Mouse (Mus musculus) forebrain, embryonic 16.5 days (tissue): ENCODE measurements at regions not wholly inside any gene's neighbourhood (a gene's known extent, or its start where the extent isn't known, plus 50 kb on each side); places are given as distances from the start of the nearest gene placed in this dataset.

Source experiments
- ATAC-seq: fragments of 200-750 bp; cut with Nextera tagmentation; 2 replicates; pipeline ENCODE4 v1.8.0; 2017; ENCODE audit warnings: mild to moderate bottlenecking, moderate library complexity
- H3K27ac ChIP-seq: fragments of 300-500 bp; sonication (generic); 2 replicates; pipeline ENCODE4 v1.5.1; 2014; ENCODE audit warnings: low read length, control low read depth
- H3K27me3 ChIP-seq: fragments of 300-500 bp; sonication (generic); replicated peaks from 2 replicates; pipeline ENCODE4 v1.6.1; 2014; ENCODE audit warnings: low read length; ENCODE audit not compliant: control insufficient read depth, insufficient read depth
- H3K36me3 ChIP-seq: fragments of 300-500 bp; sonication (generic); 2 replicates; pipeline ENCODE4 v1.6.1; 2014; ENCODE audit not compliant: control insufficient read depth, insufficient read depth
- H3K4me1 ChIP-seq: fragments of 300-500 bp; sonication (generic); replicated peaks from 2 replicates; pipeline ENCODE4 v1.6.1; 2014; ENCODE audit warnings: low read length; ENCODE audit not compliant: control insufficient read depth, insufficient read depth
- H3K4me2 ChIP-seq: fragments of 300-500 bp; sonication (generic); 2 replicates; pipeline ENCODE4 v1.6.1; 2014; ENCODE audit warnings: mild to moderate bottlenecking, low read length, control low read depth
- H3K4me3 ChIP-seq: fragments of 300-500 bp; sonication (generic); replicated peaks from 2 replicates; pipeline ENCODE4 v1.5.1; 2014; ENCODE audit warnings: mild to moderate bottlenecking, low read length, control low read depth
- H3K9ac ChIP-seq: fragments of 300-500 bp; sonication (generic); replicated peaks from 2 replicates; pipeline ENCODE4 v1.6.1; 2014; ENCODE audit warnings: low read depth, low read length, control low read depth
- H3K9me3 ChIP-seq: fragments of 300-500 bp; sonication (generic); 2 replicates; pipeline ENCODE4 v1.6.1; 2016; ENCODE audit warnings: low read length; ENCODE audit not compliant: control insufficient read depth
- WGBS: fragments of 180-500 bp; shearing (Covaris S2); extraction: QIAGEN DNeasy Blood & Tissue Kit; methylation state at CpG from one replicate; pipeline ENCODE4 v1.1.7; 2014; 5-methylcytosine and 5-hydroxymethylcytosine counted together

- Histone ChIP-seq H3K4me2 (no peak overlapping the region), H3K4me1 (no peaks in the 10 kb centered on the region), H3K36me3 (no peaks in the 10 kb centered on the region), H3K9ac (no peak overlapping the region), H3K27ac (no peak overlapping the region), H3K27me3 (no peaks in the 10 kb centered on the region), H3K9me3 (no peaks in the 10 kb centered on the region), H3K4me3 (no peak overlapping the region)
- ATAC-seq = no peak
- WGBS = 94% methylated on average over 2 of the region's 2 CpGs
These were observed 119.1 kb upstream of the Cpm start for GRCm38 (mm10) chr10:117510224-117510486.

DNA sequence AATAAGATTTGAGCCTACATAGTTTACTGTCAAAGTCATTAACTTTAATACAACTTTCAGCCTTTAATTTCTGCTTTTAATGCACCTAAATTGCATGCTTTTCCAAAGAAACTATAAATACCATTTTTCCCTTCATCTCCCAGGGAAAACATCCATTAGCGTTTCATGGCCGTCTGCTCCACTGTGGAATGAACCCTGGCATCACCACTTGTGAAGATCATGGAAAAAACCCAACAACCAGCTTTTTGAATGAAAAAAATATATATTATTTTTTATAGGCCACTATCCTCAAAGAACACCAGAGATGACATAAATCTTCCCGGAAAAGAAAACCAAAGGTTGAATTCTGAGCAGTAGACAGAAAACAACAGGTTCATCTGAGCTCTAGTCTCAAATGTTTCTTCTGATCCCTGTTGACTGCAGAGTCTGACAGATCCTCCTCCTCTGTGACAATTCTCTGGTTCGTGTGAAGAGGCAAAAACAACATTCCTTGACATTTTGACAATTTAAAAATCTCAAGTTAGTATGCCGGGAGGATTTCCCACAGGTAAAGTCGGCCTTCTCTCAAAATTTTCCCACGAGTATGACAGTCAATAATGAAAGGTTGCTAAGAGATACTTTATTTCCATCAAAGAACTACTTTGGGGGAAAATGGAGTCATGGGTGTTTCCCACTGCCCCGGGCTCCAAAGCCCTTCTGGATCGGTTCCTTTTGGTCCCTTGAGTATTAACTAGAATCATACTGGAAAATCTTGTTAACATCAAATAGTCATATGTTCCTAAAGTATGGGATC, 119.7 kb upstream of the Cpm start:
- no peaks in the 10 kb centered on the region for H3K27me3 ChIP-seq
- no peak for ATAC-seq
- 84% methylated on average over 9 of the region's 9 CpGs for WGBS
- no peak overlapping the region for H3K9ac ChIP-seq
- no peak overlapping the region for H3K4me3 ChIP-seq
- no peaks in the 10 kb centered on the region for H3K4me1 ChIP-seq
- H3K27ac ChIP-seq = no peak overlapping the region
- H3K4me2 ChIP-seq = no peak overlapping the region
- no peaks in the 10 kb centered on the region for H3K36me3 ChIP-seq
- H3K9me3 ChIP-seq = no peaks in the 10 kb centered on the region

- H3K4me2 ChIP-seq = no peak overlapping the region
- no peak overlapping the region for H3K9ac ChIP-seq
- H3K9me3 ChIP-seq = no peaks in the 10 kb centered on the region
- ATAC-seq = no peak
- H3K27ac ChIP-seq = no peak overlapping the region
- H3K4me3 ChIP-seq = no peak overlapping the region
- H3K4me1 ChIP-seq = no peaks in the 10 kb centered on the region
- H3K36me3 ChIP-seq = no peaks in the 10 kb centered on the region
- H3K27me3 ChIP-seq = no peaks in the 10 kb centered on the region
- WGBS = 91% methylated on average over 5 of the region's 5 CpGs
These were observed 122.9 kb upstream of the Cpm start for GRCm38 (mm10) chr10:117506252-117506992.

GRCm38 (mm10) chr10:117505529-117505928, 123.8 kb upstream of the Cpm start:
- Histone ChIP-seq H3K4me1 (no peaks in the 10 kb centered on the region), H3K36me3 (no peaks in the 10 kb centered on the region), H3K9me3 (no peaks in the 10 kb centered on the region), H3K27ac (no peak overlapping the region), H3K4me3 (no peak overlapping the region), H3K9ac (no peak overlapping the region), H3K27me3 (no peaks in the 10 kb centered on the region), H3K4me2 (no peak overlapping the region)
- 74% methylated on average over 4 of the region's 4 CpGs for WGBS
- no peak for ATAC-seq

DNA sequence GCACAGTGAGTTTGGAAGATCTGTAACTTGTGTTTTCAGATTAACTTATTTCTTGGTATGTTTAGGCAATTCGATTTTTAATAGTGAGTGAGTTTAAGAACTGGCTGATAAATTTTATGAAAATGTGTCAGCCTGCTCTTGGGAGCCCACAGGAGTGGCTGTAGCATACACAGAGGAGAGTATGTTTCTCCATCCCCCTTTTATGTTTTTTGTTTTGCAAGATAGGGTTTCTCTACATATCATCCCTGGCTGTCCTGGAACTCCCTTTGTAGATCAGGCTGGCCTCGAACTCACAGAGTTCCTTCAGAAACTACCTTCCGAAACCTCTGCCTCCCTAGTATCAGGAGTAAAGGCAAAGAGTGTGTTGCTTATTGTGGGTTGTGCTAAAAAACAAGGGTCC, 124.2 kb upstream of the Cpm start:
- Histone ChIP-seq H3K4me1 (no peaks in the 10 kb centered on the region), H3K9ac (no peak overlapping the region), H3K4me3 (no peak overlapping the region), H3K4me2 (no peak overlapping the region), H3K27me3 (no peaks in the 10 kb centered on the region), H3K36me3 (no peaks in the 10 kb centered on the region), H3K9me3 (no peaks in the 10 kb centered on the region), H3K27ac (no peak overlapping the region)
- no peak for ATAC-seq
- 91% methylated on average over 3 of the region's 3 CpGs for WGBS

GRCm38 (mm10) chr10:117504267-117504902, 124.6 kb upstream of the Cpsf6 start:
- no peaks in the 10 kb centered on the region for H3K9me3 ChIP-seq
- H3K4me3 ChIP-seq = no peak overlapping the region
- H3K4me1 ChIP-seq = no peaks in the 10 kb centered on the region
- H3K27ac ChIP-seq = no peak overlapping the region
- H3K9ac ChIP-seq = no peak overlapping the region
- no peak for ATAC-seq
- H3K27me3 ChIP-seq = no peaks in the 10 kb centered on the region
- 49% methylated on average over 5 of the region's 5 CpGs for WGBS
- no peak overlapping the region for H3K4me2 ChIP-seq
- H3K36me3 ChIP-seq = no peaks in the 10 kb centered on the region

DNA sequence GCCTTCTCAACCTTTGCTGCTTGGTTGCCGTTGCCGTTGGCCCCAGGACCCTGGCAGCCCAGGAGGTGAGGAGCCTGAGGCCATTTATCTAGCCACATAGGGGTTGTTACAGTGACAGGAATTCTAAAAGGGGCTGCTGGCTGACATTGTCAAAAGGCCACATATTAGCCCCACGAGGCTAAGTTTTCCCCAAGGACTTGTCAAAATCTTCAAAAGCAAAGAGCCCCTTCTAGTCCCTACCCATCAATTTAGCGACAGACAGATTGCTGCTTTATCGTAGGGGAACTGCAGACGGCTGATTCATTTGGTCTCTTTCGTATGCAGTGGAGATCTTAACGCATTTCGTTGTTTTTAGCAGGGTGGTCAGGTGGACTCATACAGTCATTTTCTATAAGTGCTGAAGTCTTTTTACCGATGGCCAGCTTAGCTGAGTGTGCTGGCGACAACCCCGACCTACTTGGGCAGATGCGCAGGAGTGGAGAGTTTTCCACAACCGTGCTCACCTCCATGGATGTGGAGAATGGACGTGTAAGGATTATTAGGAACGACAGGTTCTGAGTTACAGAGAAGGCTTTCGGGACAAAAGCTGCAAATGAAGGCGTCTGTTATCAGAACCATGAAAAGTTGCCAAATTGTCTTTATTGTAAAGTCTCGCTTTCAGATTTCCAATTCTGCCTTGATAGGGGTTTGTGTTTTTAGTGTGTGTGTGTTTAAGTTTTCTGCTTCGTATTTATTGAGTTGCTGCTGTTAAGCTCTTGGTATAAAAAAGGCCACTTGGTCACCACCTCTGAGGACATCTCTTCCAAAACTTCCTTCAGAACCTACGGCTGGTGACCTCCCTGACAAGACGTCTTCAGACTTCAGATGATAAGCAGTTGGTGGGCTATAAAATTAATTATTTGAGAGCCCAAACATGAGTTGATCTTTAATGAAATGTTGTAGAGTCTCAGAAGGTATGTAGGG, 123.7 kb upstream of the Cpsf6 start:
- H3K4me1 ChIP-seq = no peaks in the 10 kb centered on the region
- H3K4me2 ChIP-seq = no peak overlapping the region
- no peak overlapping the region for H3K9ac ChIP-seq
- H3K9me3 ChIP-seq = no peaks in the 10 kb centered on the region
- H3K4me3 ChIP-seq = no peak overlapping the region
- ATAC-seq = no peak
- 81% methylated on average over 22 of the region's 22 CpGs for WGBS
- H3K36me3 ChIP-seq = no peaks in the 10 kb centered on the region
- H3K27me3 ChIP-seq = no peaks in the 10 kb centered on the region
- H3K27ac ChIP-seq = no peak overlapping the region

DNA sequence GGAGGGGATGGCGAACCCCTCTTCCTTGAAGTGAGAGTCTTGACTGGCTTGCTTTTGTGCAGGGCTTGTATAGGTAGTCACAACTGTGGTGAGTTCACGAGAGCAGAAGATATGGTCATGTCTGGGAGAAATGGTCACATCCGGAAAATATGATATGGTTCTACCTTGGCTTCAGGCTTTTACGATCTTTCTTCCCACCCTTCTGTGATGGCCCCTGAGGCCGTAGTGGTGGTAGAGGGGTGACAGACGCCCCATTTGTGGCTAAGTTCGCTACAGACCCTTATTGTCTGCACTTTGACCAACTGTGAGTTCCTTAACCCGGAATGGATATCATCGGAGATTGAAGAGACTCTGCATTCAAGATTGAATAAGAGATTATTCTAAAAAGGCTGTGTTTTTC, 122.9 kb upstream of the Cpsf6 start:
- no peak overlapping the region for H3K4me3 ChIP-seq
- H3K9ac ChIP-seq = no peak overlapping the region
- no peak for ATAC-seq
- no peaks in the 10 kb centered on the region for H3K9me3 ChIP-seq
- no peak overlapping the region for H3K27ac ChIP-seq
- 89% methylated on average over 9 of the region's 9 CpGs for WGBS
- H3K27me3 ChIP-seq = no peaks in the 10 kb centered on the region
- no peaks in the 10 kb centered on the region for H3K36me3 ChIP-seq
- H3K4me2 ChIP-seq = no peak overlapping the region
- H3K4me1 ChIP-seq = no peaks in the 10 kb centered on the region

DNA sequence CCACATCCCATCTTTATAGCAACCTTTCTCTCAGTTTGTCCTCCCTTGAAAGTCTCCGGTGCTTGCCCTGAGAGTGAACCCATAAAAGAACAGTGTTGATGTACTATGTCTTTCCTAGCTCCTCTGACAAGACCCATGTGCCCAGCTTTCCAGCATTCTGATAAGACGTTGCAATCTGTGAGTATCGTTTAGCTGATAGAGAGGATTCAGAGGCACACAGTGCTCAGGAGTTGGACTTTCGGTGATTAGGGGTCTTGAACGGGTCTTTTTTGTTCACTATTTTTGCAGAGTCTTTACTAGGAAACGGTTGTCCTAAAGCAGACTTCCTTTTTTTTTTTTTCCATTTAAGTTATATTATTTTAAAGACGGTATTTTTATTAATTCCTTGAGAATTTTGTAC, 122.3 kb upstream of the Cpsf6 start:
- ATAC-seq = no peak
- Histone ChIP-seq H3K4me1 (no peaks in the 10 kb centered on the region), H3K4me2 (no peak overlapping the region), H3K4me3 (no peak overlapping the region), H3K27me3 (no peaks in the 10 kb centered on the region), H3K9ac (no peak overlapping the region), H3K27ac (no peak overlapping the region), H3K36me3 (no peaks in the 10 kb centered on the region), H3K9me3 (no peaks in the 10 kb centered on the region)
- 90% methylated on average over 7 of the region's 7 CpGs for WGBS
